Mouse (Mus musculus): Measurements from ENCODE around the gene St3gal3. TPM values are rescaled to one million over a fixed set of nuclear protein-coding genes. Genes with fewer than 3 reads are reported as not detected.

Gene St3gal3
- total RNA-seq, 1 experiment from 2014 or later, result 6.8 TPM

DNA sequence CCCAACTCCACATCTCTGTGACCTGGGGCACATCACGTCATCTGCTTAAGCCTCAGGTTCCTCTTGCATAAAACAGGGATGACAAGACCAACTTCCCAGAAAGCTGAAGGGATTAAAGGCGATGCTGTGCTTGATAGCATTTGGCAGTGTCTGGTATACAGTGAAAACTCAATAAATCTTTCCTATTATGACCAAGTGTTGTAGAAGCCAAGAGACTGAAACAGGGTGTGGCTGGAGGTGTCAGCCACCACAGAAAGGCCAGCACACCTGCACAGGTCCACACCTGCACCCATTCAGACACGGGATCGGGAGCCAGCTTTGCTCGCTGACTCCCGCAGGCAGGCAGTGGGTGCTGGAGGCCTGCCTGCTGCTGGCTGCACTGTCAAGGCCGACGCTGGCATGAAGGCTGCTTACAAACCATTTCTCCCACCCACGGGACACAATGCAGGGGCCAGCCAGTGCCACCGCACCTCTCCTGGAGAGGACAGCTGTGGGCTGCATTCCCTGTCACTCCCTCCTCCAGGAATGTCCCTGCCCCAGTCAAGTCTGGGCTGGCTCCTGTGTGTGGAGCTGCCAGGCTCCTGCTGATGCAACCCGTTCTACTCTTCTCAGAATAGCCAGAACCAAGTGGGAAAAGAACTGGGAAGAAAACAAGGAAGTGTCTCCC is 187.9 kb downstream of the St3gal3 start:
- no peak for ATAC-seq (replicated peaks in 1 of 2; ENCODE audit: insufficient read depth in 1 of 2, low FRiP score in 2 of 2, low TSS enrichment in 1 of 2, low read depth in 1 of 2, poor library complexity in 2 of 2, severe bottlenecking in 2 of 2)

- no peak for ATAC-seq (replicated peaks in 1 of 2; ENCODE audit: insufficient read depth in 1 of 2, low FRiP score in 2 of 2, low TSS enrichment in 1 of 2, low read depth in 1 of 2, poor library complexity in 2 of 2, severe bottlenecking in 2 of 2)
These were observed 191.4 kb downstream of the St3gal3 start for GRCm38 (mm10) chr4:117943317-117943716.

- ATAC-seq (replicated peaks in 1 of 2; ENCODE audit: insufficient read depth in 1 of 2, low FRiP score in 2 of 2, low TSS enrichment in 1 of 2, low read depth in 1 of 2, poor library complexity in 2 of 2, severe bottlenecking in 2 of 2), result no peak
These were observed 197.8 kb downstream of the St3gal3 start for GRCm38 (mm10) chr4:117936964-117937363.

DNA sequence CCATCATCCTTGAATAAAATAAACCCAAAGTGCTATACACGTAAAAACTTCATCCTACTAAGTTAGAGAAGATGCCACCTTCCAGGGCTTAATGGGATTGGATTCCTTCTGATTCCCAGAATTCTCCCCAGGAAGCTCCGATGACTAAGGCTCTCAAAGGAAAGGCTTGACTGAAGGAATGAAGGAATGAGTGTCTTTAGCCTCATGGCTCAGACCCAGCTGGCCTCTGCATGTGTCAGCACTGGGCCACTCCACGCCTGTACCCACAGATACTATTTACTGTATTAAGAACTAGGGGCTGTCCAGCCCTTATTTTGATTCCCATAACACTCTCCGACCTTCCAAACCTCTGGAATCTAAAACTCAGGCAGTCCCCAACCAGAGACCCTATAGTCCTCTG is 200.6 kb downstream of the St3gal3 start:
- ATAC-seq (replicated peaks in 1 of 2; ENCODE audit: insufficient read depth in 1 of 2, low FRiP score in 2 of 2, low TSS enrichment in 1 of 2, low read depth in 1 of 2, poor library complexity in 2 of 2, severe bottlenecking in 2 of 2), result no peak

DNA sequence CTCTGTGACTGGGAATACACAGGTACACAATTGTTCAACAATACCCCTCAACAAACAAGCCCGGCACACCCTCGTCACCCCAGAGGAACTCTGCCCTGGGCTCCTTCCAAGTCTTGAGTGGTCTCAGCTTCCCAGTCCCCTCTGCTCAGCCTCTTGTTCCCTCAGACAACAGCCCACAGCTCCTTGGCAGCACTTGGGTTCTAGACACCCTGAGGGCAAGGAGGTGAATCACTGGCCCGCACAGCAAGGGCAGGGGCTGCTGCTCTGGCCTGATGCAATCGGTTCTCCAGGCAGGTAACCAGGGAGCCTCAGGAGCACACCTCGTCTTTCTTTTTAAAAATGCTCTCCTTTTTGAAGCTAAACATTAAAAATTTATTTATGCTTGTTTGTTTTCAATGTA is 201.5 kb downstream of the St3gal3 start:
- no peak for ATAC-seq (replicated peaks in 1 of 2; ENCODE audit: insufficient read depth in 1 of 2, low FRiP score in 2 of 2, low TSS enrichment in 1 of 2, low read depth in 1 of 2, poor library complexity in 2 of 2, severe bottlenecking in 2 of 2)

GRCm38 (mm10) chr4:117929391-117929881 is 205.3 kb downstream of the St3gal3 start, which contains the start of gene Artn:
Gene Artn (minus strand): TSS chr4:117929763.
- ATAC-seq (replicated peaks in 1 of 2; ENCODE audit: insufficient read depth in 1 of 2, low FRiP score in 2 of 2, low TSS enrichment in 1 of 2, low read depth in 1 of 2, poor library complexity in 2 of 2, severe bottlenecking in 2 of 2), result no peak

DNA sequence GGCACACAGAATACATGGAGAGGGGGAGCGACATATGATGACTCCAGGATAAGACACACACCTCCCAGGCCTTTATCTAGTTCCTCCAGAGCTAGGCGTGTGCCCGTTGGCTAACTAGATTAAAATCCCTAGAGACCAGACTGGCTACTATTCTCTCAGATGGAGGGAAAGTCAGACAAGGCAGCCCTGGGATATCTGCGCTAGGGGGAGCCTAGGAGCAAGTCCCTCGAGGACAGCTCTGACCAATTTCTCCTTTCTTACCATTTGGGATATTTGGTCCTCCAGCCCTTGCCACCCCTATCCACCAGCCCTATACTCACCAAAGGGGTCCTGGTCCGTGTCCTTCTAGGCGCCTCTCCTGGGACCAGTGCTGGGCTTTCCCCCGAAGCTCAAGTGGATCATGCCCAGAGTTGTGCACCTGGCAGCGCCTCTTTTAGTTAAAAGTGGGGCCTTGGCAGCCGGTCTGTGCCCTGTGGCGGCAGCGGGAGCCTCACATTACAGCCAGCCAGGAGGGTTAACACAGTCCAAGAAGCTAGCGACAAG is 205.9 kb downstream of the St3gal3 start:
- peak; percentile 40 to 54; a peak in 2 of 4 replicates for ATAC-seq (replicated peaks in 1 of 2; ENCODE audit: insufficient read depth in 1 of 2, low FRiP score in 2 of 2, low TSS enrichment in 1 of 2, low read depth in 1 of 2, poor library complexity in 2 of 2, severe bottlenecking in 2 of 2)

- 0 out of 4 replicates have a peak, but pooled peaks of 1 of the 2 experiments have one; percentile 33 for ATAC-seq (replicated peaks in 1 of 2; ENCODE audit: insufficient read depth in 1 of 2, low FRiP score in 2 of 2, low TSS enrichment in 1 of 2, low read depth in 1 of 2, poor library complexity in 2 of 2, severe bottlenecking in 2 of 2)
These were observed 206.5 kb downstream of the St3gal3 start for GRCm38 (mm10) chr4:117928234-117928633.

DNA sequence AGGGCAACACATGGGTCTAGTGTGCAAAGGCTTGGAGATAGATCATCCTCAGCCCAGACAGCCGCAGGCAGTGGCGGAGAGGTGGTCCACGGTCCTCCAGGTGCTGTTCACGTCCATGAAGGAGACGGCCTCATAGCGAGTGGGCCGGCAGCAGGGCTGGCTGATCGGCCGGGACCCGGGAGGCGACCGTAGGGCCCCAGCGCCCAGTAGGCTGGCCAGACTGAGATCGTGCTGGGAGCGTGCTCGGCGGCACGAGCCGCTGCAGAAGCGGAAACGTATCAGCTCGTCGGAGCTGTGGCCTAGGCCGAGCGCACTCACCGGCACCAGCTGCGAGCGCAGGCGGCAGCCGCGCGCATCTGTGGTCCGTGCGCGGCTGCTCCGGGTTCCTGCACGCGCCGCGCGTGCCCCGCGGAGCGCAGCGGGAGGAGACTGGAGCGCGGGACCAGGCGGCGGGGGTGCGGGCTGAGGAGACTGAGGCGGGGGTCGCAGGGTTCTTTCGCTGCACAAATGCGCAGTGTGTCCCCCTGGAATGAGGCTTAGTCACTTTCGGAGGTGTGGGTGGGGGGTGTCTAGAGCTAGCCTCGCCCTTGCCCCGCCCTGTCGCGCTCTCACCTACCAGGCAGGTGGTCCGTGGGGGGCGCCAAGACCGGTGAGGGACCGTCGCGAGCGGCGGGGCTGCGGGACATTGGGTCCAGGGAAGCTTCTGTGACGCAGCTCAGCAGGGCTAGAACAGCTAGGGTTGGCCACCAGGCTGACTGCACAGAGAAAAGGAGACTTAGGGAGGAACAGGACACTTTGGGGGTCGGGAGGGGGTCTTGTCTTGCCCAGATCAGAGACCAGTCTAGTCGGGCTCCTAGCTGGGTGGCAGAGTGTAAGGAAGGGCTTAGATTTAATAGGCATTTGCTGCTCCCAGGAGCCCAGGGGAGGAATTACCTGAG is 207.9 kb downstream of the St3gal3 start:
- ATAC-seq (replicated peaks in 1 of 2; ENCODE audit: insufficient read depth in 1 of 2, low FRiP score in 2 of 2, low TSS enrichment in 1 of 2, low read depth in 1 of 2, poor library complexity in 2 of 2, severe bottlenecking in 2 of 2), result 0 out of 4 replicates have a peak, but pooled peaks of 1 of the 2 experiments have one; percentile 27

GRCm38 (mm10) chr4:117924916-117925315 is 209.8 kb downstream of the St3gal3 start:
- ATAC-seq (replicated peaks in 1 of 2; ENCODE audit: insufficient read depth in 1 of 2, low FRiP score in 2 of 2, low TSS enrichment in 1 of 2, low read depth in 1 of 2, poor library complexity in 2 of 2, severe bottlenecking in 2 of 2), result no peak

DNA sequence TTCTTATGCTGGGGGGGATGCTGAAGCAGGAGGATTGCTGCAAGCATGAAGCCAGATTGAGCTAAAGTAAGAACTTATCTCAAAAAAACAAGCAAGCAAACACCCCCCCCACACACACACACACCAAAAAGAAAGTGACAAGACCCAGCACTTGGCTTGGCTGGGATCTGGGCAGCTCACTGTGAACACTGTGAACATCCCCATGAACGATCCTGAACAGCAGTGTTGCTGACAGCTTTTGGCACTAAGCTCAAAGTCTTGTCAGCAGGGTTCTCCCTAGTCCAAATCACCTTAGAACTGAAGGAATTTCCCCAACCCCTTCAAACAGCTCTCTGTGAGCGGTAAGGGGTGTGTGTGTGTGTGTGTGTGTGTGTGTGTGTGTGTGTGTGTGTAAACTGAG is 211.3 kb downstream of the St3gal3 start:
- ATAC-seq (replicated peaks in 1 of 2; ENCODE audit: insufficient read depth in 1 of 2, low FRiP score in 2 of 2, low TSS enrichment in 1 of 2, low read depth in 1 of 2, poor library complexity in 2 of 2, severe bottlenecking in 2 of 2), result no peak

GRCm38 (mm10) chr4:117921358-117921757 is 213.4 kb downstream of the St3gal3 start:
- no peak for ATAC-seq (replicated peaks in 1 of 2; ENCODE audit: insufficient read depth in 1 of 2, low FRiP score in 2 of 2, low TSS enrichment in 1 of 2, low read depth in 1 of 2, poor library complexity in 2 of 2, severe bottlenecking in 2 of 2)

GRCm38 (mm10) chr4:117918762-117919161 is 216.0 kb downstream of the St3gal3 start:
- ATAC-seq (replicated peaks in 1 of 2; ENCODE audit: insufficient read depth in 1 of 2, low FRiP score in 2 of 2, low TSS enrichment in 1 of 2, low read depth in 1 of 2, poor library complexity in 2 of 2, severe bottlenecking in 2 of 2), result 0 out of 4 replicates have a peak, but pooled peaks of 1 of the 2 experiments have one; percentile 11

DNA sequence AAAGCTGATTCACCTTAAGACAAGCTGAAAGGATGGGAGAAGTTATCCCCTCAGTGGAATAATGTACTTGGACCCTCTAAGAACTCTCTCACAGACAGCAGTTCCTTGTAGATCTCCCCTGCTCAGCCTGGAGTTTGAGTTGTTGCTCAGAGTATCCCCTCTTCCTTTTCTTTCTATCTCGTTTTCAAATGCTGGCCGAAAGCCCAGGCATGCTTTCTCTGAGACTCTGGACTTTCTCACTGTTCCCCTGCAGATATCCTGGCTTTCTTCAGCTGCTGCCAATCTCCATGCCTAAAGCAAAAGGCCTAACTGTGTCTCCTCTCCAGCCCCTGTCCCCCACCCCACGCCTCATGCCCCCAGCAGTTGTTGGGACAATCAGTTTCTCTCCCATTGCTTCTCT is 216.5 kb downstream of the St3gal3 start:
- no peak for ATAC-seq (replicated peaks in 1 of 2; ENCODE audit: insufficient read depth in 1 of 2, low FRiP score in 2 of 2, low TSS enrichment in 1 of 2, low read depth in 1 of 2, poor library complexity in 2 of 2, severe bottlenecking in 2 of 2)

- ATAC-seq (replicated peaks in 1 of 2; ENCODE audit: insufficient read depth in 1 of 2, low FRiP score in 2 of 2, low TSS enrichment in 1 of 2, low read depth in 1 of 2, poor library complexity in 2 of 2, severe bottlenecking in 2 of 2), result no peak
These were observed 216.9 kb downstream of the St3gal3 start for GRCm38 (mm10) chr4:117917847-117918246.

- no peak for ATAC-seq (replicated peaks in 1 of 2; ENCODE audit: insufficient read depth in 1 of 2, low FRiP score in 2 of 2, low TSS enrichment in 1 of 2, low read depth in 1 of 2, poor library complexity in 2 of 2, severe bottlenecking in 2 of 2)
These were observed 217.3 kb downstream of the St3gal3 start for GRCm38 (mm10) chr4:117917402-117917801.

DNA sequence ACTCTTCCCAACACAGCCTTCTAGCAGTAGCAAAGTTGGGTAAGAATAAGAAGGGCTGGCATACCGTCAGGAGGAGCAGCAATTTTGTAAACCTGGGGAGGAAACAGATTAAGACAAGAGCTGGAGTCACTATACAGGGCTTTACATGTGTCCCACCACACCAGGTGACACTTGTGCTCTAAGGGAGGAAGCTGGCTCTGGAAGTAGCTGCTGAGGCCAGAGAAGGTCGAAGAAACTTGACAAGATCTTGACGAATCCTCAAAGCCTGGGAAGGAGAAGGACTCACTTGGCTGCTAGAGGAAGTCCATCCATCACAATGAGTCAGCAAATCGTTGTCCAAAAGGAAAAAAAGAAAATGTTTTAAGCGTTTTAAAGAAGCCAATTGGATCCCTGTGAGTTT is 218.3 kb downstream of the St3gal3 start:
- ATAC-seq (replicated peaks in 1 of 2; ENCODE audit: insufficient read depth in 1 of 2, low FRiP score in 2 of 2, low TSS enrichment in 1 of 2, low read depth in 1 of 2, poor library complexity in 2 of 2, severe bottlenecking in 2 of 2), result no peak
